Mouse (Mus musculus) testis, postnatal 14 days (tissue): ENCODE measurements around the gene Zfp956.
"Not testable (repeated sequence)": the region's sequence is repeated elsewhere in the genome, so short reads cannot be mapped to it uniquely, and the experiment has no call there.

Experiments
- DNase-seq: peaks from one replicate; pipeline ENCODE4 v3.0.0; 2021; ENCODE audit warnings: low spot score

Zfp956 gene

GRCm38 (mm10) chr6:47968166-47968565 lies 15.0 kb downstream of the Zfp956 start:
- DNase-seq = not testable (repeated sequence)

DNA sequence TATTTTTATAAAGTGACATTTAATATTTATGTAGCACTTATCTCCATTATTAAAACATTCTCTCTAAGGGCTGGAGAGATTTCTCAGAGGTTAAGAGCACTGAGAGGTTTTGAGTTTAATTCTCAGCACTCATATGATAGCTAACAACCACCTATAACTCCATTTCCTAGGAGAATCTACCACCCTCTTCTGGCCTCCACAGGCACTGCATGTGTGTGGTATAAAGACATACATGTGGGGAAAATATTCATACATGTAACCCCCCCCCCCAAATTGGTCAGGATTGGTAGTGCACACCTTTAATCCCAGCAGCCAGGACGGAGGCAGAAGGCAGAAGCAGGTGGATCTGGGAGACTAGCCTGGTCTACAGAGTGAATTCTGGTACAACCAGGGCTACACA lies 21.4 kb downstream of the Zfp956 start:
- no peak for DNase-seq

DNA sequence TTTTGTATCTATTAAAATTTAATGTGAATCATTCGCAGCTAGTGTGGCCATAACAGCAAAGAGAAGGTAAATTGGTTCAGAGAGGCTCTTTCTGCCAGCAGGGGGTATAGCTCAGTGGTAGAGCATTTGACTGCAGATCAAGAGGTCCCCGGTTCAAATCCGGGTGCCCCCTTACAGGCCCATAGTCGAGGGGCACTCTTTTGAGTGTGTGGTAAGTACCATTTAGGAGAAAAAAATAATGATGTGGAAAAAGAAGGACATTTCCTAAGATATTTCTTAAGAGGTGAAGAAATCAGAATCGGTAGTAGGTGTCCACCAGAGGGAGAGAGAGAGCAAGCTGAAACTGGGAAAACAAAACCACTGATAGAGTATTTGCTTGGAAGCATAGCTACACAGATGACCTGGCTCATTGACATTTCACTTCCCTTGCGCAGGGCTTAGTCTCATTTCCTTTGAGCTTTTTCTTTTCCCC lies 25.7 kb downstream of the Zfp956 start:
- peak; percentile 81 for DNase-seq

DNA sequence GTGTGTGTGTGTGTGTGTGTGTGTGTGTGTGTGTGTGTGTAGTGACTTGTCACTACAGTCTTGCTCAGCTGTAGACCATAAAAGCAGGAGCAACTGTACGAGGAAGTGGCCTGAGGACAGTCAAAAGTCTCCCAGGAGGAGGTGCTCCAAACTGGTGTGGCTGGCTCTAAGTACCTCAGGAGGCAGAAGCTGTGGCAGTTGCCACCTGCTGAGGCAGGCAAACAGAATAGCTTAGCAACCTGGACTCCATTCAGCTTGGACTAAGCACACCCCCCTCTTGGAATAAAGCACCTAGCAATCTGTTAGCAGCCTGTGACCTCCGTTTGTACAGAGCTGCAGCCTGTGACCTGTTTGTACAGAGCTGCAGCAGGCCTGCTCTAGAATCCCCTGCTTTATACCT lies 30.7 kb downstream of the Zfp956 start:
- DNase-seq = no peak

GRCm38 (mm10) chr6:47995661-47996060 lies 42.5 kb downstream of the Zfp956 start:
- DNase-seq = no peak

- no peak for DNase-seq
These were observed 57.5 kb downstream of the Zfp956 start for GRCm38 (mm10) chr6:48010727-48011126.
